Mouse (Mus musculus) macrophage (primary cell): ENCODE results near the gene Btbd9. TPM values are rescaled to one million over a fixed set of nuclear protein-coding genes. Genes with fewer than 3 reads are reported as not detected.
"Not testable (repeated sequence)": the region's sequence is repeated elsewhere in the genome, so short reads cannot be mapped to it uniquely, and the experiment has no call there.

Experiments used
- H3K27ac ChIP-seq: fragments of 350-480 bp; formaldehyde crosslinking; 2 replicates; pipeline ENCODE4 v1.9.0; 2021
- H3K36me3 ChIP-seq: fragments of 350-480 bp; formaldehyde crosslinking; 2 replicates; pipeline ENCODE4 v1.9.0; 2021; ENCODE audit errors: inconsistent target
- H3K4me3 ChIP-seq: fragments of 350-480 bp; formaldehyde crosslinking; 2 replicates; pipeline ENCODE4 v1.9.0; 2021; ENCODE audit errors: inconsistent target
- H3K79me2 ChIP-seq: fragments of 350-480 bp; formaldehyde crosslinking; 2 replicates; pipeline ENCODE4 v1.9.0; 2021; ENCODE audit errors: inconsistent target
- WGBS: methylation state at CpG from one replicate; pipeline ENCODE4 v1.1.7; 2026; ENCODE audit warnings: inconsistent platforms; ENCODE audit not compliant: missing documents; 5-methylcytosine and 5-hydroxymethylcytosine counted together
- polyA plus RNA-seq: library from polyadenylated mRNA; stranded (reverse); fragments of 250-400 nt; gene quantifications from 3 replicates; pipeline ENCODE4 v1.2.4, GENCODE M21; 2018; ENCODE audit warnings: inconsistent platforms
- total RNA-seq, 78 experiments: library from RNA; depleted of rRNA; stranded (reverse); fragments of 250-400 nt; gene quantifications; 1 replicate in 9 of 78; 2 replicates in 24 of 78; 3 replicates in 43 of 78; 4 replicates in 2 of 78; pipeline ENCODE4 v1.2.4; 2018; ENCODE audit warnings: inconsistent platforms in 56 of 78

Gene Btbd9
- total RNA-seq (2018; cell fraction: chromatin; rRNA removed): 100 to 1,000 TPM; 124 to 228 (median 182) TPM
- total RNA-seq (2018; cell fraction: cytosol; rRNA removed): 10 to 100 TPM; 17.3 to 29.9 (median 21.8) TPM
- 100 to 1,000 TPM in 17 of 26 experiments, 10 to 100 TPM in 9; 49.4 to 229 (median 108) TPM for total RNA-seq (2018; cell fraction: nucleus; rRNA removed)
- polyA plus RNA-seq: 12.8 to 18.8 TPM (median 16.9 TPM) in 3 replicates

- Histone ChIP-seq H3K79me2 (peaks cover 40% of the 10 kb centered on the region), H3K27ac (peak within 1 kb of the TSS; percentile 64), H3K4me3 (peak within 1 kb of the TSS; percentile 95), H3K36me3 (no peaks in the 10 kb centered on the region)
- under 1% methylated on average over 88 of the region's 94 CpGs for WGBS
Observed at GRCm38 (mm10) chr17:30575941-30576773, at the start of gene Btbd9. Gene Btbd9, minus strand, starts transcription at chr17:30576488.

DNA sequence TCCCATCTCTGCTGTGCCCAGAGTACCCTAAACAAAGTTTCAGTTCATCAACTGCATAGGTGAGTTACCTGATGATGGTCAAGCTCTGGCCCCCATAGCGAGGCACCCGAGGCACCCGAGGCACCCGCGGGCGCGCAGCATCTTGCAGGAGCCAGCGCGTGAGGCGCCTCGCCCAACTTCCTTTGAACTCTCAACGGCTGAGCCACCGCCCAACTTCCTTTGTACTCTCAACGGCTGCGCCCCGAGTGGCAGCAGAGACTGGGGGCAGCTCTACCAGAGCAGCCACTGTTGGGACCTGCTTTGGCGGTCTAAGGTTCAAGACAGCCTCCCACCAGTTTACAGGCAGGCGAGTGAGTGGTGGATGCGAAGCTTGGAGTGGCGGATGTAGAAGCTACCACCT lies 47.8 kb upstream of the Btbd9 start, which contains the start of gene Dnah8:
TSS of gene Dnah8 (plus strand) at position 223 of the 400 bp plus-strand sequence.
- not testable (repeated sequence) for H3K27ac ChIP-seq, H3K4me3 ChIP-seq, H3K79me2 ChIP-seq, H3K36me3 ChIP-seq
- WGBS: no CpG with 5 or more reads among the region's 20 CpGs

- no peaks in the 10 kb centered on the region for H3K79me2 ChIP-seq
- no peaks in the 10 kb centered on the region for H3K36me3 ChIP-seq
- no peak overlapping the region for H3K4me3 ChIP-seq
- no peak overlapping the region for H3K27ac ChIP-seq
- 83% methylated on average over 3 of the region's 3 CpGs for WGBS
Observed at GRCm38 (mm10) chr17:30623200-30623599, 46.9 kb upstream of the Btbd9 start.

- H3K36me3 ChIP-seq: no peaks in the 10 kb centered on the region
- 81% methylated on average over 4 of the region's 4 CpGs for WGBS
- H3K79me2 ChIP-seq: no peaks in the 10 kb centered on the region
- H3K27ac ChIP-seq: no peak overlapping the region
- no peak overlapping the region for H3K4me3 ChIP-seq
Observed at GRCm38 (mm10) chr17:30621450-30621849, 45.2 kb upstream of the Btbd9 start.

DNA sequence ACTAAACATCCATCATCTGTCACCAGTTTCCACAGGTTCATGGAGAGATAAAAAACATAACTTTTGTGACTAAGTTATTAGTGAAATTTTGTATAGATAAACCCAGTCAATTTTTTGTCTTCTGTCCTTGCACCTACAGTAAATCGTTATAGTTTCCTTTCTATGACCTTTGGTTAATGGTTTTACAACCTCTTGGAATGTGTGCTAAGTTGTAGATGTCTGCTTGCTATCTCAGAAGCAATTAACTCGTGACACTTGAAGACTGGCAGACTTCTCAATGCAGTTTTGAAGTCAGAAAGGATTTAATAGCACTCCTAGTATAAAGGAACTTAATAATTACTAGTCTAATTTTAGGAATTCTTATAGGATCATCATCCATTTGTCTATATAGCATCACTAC lies 44.3 kb upstream of the Btbd9 start:
- Histone ChIP-seq H3K79me2 (no peaks in the 10 kb centered on the region), H3K27ac (no peak overlapping the region), H3K36me3 (no peaks in the 10 kb centered on the region), H3K4me3 (no peak overlapping the region)
- WGBS: 66% methylated on average over 2 of the region's 2 CpGs

DNA sequence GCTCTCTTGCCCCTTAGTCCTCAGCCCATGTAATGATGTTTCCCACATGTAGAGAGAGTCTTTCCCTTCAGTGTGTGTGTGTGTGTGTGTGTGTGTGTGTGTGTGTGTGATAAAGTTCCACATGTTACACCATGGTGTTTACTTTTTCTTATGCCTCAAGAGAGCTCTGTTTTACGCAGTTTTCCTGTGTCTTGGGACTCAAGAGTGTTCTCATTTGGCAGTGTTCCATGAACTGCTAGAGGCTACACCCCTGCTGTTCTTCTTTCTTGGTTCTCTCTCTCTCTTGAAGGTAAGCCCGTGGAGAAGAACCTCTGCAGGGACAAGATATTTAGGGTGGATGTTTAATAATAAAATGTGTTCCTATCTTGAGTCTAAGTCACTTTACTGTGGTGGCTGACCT lies 42.9 kb upstream of the Btbd9 start:
- Histone ChIP-seq H3K36me3 (no peaks in the 10 kb centered on the region), H3K79me2 (no peaks in the 10 kb centered on the region), H3K27ac (no peak overlapping the region), H3K4me3 (no peak overlapping the region)
- 70% methylated on average over 2 of the region's 2 CpGs for WGBS

DNA sequence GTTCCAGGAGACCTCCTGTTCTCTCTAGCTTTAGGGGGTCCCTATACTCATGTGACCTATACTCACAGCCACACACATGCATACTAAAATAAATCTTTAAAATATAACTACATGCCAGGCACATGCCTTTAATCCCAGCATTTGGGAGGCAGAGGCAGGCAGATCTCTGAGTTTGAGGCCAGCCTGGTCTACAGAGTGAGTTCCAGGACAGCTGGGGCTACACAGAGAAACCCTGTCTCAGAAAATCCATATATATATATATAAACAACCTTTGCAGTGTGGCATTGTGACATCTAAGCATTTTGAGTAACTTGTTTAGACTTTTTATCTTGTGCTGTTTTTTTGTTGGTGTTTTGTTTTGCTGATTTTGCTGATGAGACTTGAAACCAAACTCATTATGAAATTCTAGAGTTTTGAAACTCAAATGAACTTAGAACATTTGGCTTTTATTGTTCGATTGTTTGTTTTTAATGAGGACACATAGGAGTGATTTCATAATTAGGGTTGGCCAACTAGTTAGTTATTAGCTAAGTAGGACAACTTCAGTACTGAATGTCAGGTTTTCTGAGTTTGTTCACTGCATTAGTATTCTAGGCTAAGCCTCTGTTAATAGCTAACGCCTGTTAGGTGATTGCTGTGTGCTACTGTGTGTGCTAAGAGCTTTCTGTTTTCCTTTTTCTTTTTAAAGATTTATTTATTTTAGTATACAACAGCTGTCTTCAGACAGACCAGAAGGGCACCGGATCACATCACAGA lies 42.0 kb upstream of the Btbd9 start:
- no peaks in the 10 kb centered on the region for H3K79me2 ChIP-seq
- no peaks in the 10 kb centered on the region for H3K36me3 ChIP-seq
- H3K27ac ChIP-seq: no peak overlapping the region
- H3K4me3 ChIP-seq: no peak overlapping the region
- 85% methylated on average over 3 of the region's 3 CpGs for WGBS

GRCm38 (mm10) chr17:30616203-30616602 lies 39.9 kb upstream of the Btbd9 start:
- Histone ChIP-seq H3K4me3 (no peak overlapping the region), H3K36me3 (no peaks in the 10 kb centered on the region), H3K79me2 (peaks cover 6% of the 10 kb centered on the region; the same call in 1 of the 2 replicates), H3K27ac (no peak overlapping the region)
- 93% methylated on average over 5 of the region's 5 CpGs for WGBS

GRCm38 (mm10) chr17:30613350-30613749 lies 37.1 kb upstream of the Btbd9 start:
- Histone ChIP-seq H3K36me3 (no peaks in the 10 kb centered on the region), H3K4me3 (no peak overlapping the region), H3K27ac (no peak overlapping the region), H3K79me2 (peaks cover 7% of the 10 kb centered on the region; the same call in 1 of the 2 replicates)

DNA sequence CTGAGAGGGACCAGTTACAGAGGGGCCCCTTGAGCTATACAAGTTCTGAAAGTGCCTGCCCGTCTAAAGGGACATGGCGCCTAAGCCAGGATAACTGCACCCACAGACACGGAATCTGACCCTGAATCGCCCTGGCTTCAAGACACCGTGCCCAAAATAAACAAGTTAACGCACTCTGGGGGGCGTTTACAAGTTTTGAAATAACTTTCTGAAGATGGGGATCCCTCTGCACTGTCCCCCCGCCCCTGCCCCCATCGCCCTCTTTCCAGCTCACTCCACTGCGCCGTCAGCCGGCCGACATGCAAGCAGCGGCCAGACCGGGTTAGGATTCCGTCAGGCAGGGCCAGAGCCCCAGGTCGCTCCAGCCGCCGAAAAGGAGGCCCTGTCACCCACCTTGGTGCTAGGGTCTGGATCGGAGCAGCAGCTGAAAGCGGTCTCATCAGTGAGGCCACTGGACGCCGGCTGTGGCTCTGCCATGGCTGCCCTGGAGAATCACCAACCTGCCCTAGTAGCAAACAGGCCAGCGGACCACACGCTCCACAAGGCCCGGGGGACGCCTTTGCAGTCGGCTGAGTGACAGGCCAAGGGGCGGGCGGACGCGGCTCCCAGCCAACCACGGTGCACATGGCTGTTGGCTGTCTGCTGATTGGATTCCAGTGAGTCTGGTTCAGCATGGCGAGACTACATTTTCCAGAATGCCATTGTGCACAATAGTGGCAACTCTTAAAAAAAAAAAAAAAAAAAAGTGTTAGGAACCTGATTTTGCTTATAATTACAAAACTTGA lies 36.0 kb upstream of the Btbd9 start:
- H3K27ac ChIP-seq: peak overlapping the region; percentile 29
- peaks cover 7% of the 10 kb centered on the region; the same call in 1 of the 2 replicates for H3K79me2 ChIP-seq
- under 1% methylated on average over 32 of the region's 34 CpGs for WGBS
- peak overlapping the region; percentile 76 for H3K4me3 ChIP-seq
- no peaks in the 10 kb centered on the region for H3K36me3 ChIP-seq

GRCm38 (mm10) chr17:30611221-30612074 lies 35.2 kb upstream of the Btbd9 start:
- 27% methylated on average over 18 of the region's 18 CpGs for WGBS

GRCm38 (mm10) chr17:30610739-30611138 lies 34.5 kb upstream of the Btbd9 start:
- H3K27ac ChIP-seq: no peak overlapping the region
- H3K79me2 ChIP-seq: peaks cover 7% of the 10 kb centered on the region; the same call in 1 of the 2 replicates
- no peaks in the 10 kb centered on the region for H3K36me3 ChIP-seq
- WGBS: 100% methylated on average over 1 of the region's 1 CpGs
- H3K4me3 ChIP-seq: no peak overlapping the region

More at GRCm38 (mm10) chr17:30611221-30612074, 35.2 kb upstream of the Btbd9 start:
- peak overlapping the region; percentile 29 for H3K27ac ChIP-seq
- H3K79me2 ChIP-seq: peaks cover 7% of the 10 kb centered on the region; the same call in 1 of the 2 replicates
- no peaks in the 10 kb centered on the region for H3K36me3 ChIP-seq
- H3K4me3 ChIP-seq: peak overlapping the region; percentile 76

GRCm38 (mm10) chr17:30609980-30610307 lies 33.7 kb upstream of the Btbd9 start:
- Histone ChIP-seq H3K27ac (no peak overlapping the region), H3K36me3 (no peaks in the 10 kb centered on the region), H3K4me3 (no peak overlapping the region), H3K79me2 (peaks cover 7% of the 10 kb centered on the region; the same call in 1 of the 2 replicates)
- 95% methylated on average over 5 of the region's 5 CpGs for WGBS
